Mouse (Mus musculus): ENCODE data around the gene Slc27a1.

The Slc27a1 gene

GRCm38 (mm10) chr8:71626753-71627152, 58.1 kb downstream of the Slc27a1 start:
- no peak for DNase-seq (ENCODE audit: low spot score)

DNA sequence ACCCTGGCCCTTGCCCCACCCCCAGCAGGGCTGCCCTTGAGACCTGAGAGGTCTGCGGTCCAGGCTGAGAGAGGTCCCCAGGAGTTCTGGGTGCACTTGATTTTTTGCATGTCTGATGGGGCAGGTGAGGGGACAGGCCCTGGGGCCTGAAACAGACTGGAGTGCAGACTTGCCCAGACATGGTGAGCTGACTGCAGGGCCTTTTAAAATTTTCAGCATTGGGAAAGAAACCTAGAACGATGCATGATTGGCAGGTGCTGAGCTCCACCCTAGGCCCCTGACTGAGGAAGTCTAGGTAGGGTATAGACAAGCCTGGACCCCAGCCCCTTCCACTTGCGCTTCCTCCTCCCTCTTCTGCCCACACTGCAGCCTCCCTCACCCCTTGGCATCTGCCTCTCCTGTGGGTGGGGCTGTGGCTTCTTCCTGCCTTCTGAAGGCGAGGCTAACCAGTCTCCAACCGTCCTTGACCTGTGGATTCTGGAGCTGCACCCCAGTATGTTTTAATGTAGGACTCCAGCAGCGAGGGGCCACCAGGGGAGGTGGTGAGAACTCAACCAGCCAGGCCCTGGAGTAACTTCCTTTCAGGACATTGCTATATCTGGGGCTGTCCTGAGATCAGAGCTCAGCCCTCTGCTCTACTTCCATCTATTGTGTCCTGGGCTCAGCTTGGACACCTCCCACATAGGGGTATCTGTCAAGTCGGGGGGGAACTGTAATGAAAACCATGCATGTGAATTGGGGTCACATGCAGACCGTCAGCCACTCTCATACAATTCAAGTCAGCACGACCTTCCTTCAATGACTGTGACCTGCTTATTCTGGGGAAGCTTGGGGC, 58.8 kb downstream of the Slc27a1 start:
- DNase-seq (ENCODE audit: low spot score): no peak

- DNase-seq (ENCODE audit: low spot score): no peak
Observed at GRCm38 (mm10) chr8:71628396-71629095, 59.9 kb downstream of the Slc27a1 start.

DNA sequence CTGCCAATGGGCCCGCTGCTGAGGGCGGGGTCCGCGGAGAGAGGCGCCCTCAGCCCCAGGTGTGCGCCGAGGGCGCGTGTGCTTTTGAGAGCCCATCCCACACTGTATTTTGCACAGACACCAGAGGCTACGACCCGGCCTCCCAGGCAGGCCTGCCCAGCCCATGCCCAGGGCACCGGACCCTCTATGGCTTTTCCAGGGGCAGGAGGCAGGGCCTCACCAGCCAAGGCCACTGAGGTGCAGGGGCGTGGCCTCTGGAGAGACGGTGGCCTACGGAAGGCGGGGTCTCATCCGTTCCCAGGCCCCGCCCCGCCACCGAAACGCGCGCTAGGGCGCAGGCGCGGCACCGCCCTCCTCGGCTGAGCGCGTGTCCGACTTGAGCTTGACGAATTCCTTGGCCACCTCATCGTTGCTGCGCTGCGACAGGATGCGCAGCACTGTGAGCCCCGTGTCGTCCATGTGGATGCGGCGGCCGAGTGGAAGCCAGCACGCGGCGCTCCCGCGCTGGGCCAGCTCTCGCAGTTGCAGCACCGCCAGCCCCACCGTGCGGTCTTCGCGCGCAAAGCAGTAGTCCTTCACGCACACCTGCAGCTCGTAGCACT, 60.5 kb downstream of the Slc27a1 start:
- peak; percentile 88 for DNase-seq (ENCODE audit: low spot score)

DNA sequence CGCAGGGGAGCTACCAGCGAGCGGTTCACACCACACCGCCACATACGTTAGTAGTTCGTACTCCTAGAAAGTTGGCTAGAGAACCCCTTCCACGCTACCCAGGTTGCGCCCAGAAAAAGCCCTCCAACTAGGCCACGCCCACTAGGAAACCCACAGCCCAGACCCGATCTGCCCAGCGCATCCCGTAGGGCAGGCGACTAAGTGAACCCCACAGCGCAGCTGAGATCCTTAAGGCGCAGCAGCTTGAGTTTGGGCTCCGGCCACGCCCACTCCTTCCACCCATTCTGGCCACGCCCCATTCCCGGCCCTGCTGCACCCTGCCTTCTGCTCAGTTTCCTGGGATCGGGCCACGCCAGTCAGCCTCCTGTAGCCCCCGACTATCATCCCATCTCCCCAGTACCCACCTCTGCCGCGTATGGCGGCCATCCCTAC, 61.1 kb downstream of the Slc27a1 start:
- no peak for DNase-seq (ENCODE audit: low spot score)

GRCm38 (mm10) chr8:71630761-71631160, 62.1 kb downstream of the Slc27a1 start:
- DNase-seq (ENCODE audit: low spot score): no peak

GRCm38 (mm10) chr8:71631897-71632296, 63.2 kb downstream of the Slc27a1 start:
- no peak for DNase-seq (ENCODE audit: low spot score)

DNA sequence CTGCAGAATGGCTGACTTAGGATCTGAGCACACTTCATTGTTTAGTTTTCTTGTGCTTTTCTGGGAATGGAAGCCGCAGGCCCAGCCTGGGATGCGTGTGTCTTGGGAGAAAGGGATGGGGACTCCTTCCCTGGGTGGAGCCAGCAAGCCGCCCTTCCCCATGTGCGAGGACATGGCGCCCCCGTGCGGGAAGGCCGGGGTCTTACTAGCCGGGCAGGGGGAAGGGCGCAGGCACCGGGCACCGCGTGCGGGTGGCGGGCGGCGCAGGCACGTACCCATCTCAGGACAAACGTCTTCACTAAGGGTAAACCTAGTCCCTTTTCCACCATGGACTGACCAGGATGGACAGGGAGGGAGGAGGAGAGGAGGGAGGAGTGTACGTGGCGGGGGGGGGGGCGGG, 64.5 kb downstream of the Slc27a1 start:
- DNase-seq (ENCODE audit: low spot score): no peak

- DNase-seq (ENCODE audit: low spot score): no peak
Observed at GRCm38 (mm10) chr8:71633981-71634667, 65.4 kb downstream of the Slc27a1 start.

Measured in left cerebral cortex, adult 11 months (tissue).